Mouse (Mus musculus) hindbrain, embryonic 14.5 days (tissue): ENCODE data around the gene Iqcj. TPM values are rescaled to one million over a fixed set of nuclear protein-coding genes. Genes with fewer than 3 reads are reported as not detected.

Source experiments
- ATAC-seq: fragments of 200-750 bp; cut with Nextera tagmentation; 2 replicates; pipeline ENCODE4 v1.8.0; 2017; ENCODE audit warnings: moderate number of reproducible peaks, mild to moderate bottlenecking, moderate TSS enrichment, moderate library complexity; ENCODE audit not compliant: low FRiP score
- DNase-seq: peaks from one replicate; pipeline ENCODE4 v3.0.0-alpha.2; 2015; ENCODE audit warnings: low spot score
- H3K27ac ChIP-seq: fragments of 300-500 bp; sonication (generic); 2 replicates; pipeline ENCODE4 v1.5.1; 2014; ENCODE audit warnings: mild to moderate bottlenecking, moderate library complexity
- H3K27me3 ChIP-seq: fragments of 300-500 bp; sonication (generic); 2 replicates; pipeline ENCODE4 v1.6.1; 2014; ENCODE audit warnings: mild to moderate bottlenecking, low read length, mixed read lengths; ENCODE audit not compliant: control insufficient read depth, insufficient read depth
- H3K36me3 ChIP-seq: fragments of 300-500 bp; sonication (generic); replicated peaks from 2 replicates; pipeline ENCODE4 v1.6.1; 2014; ENCODE audit not compliant: control insufficient read depth, insufficient read depth
- H3K4me1 ChIP-seq: fragments of 300-500 bp; sonication (generic); replicated peaks from 2 replicates; pipeline ENCODE4 v1.6.1; 2014; ENCODE audit warnings: antibody characterized with exemption, low read length, mixed read lengths; ENCODE audit not compliant: control insufficient read depth, insufficient read depth
- H3K4me2 ChIP-seq: fragments of 300-500 bp; sonication (generic); replicated peaks from 2 replicates; pipeline ENCODE4 v1.6.1; 2014; ENCODE audit warnings: mild to moderate bottlenecking, moderate library complexity
- H3K4me3 ChIP-seq: fragments of 300-500 bp; sonication (generic); replicated peaks from 2 replicates; pipeline ENCODE4 v1.5.1; 2014; ENCODE audit warnings: mild to moderate bottlenecking, low read length
- H3K9ac ChIP-seq: fragments of 300-500 bp; sonication (generic); 2 replicates; pipeline ENCODE4 v1.6.1; 2014
- H3K9me3 ChIP-seq: fragments of 300-500 bp; sonication (generic); 2 replicates; pipeline ENCODE4 v1.6.1; 2016; ENCODE audit warnings: low read length; ENCODE audit not compliant: control insufficient read depth
- WGBS: fragments of 180-500 bp; shearing (Covaris S2); extraction: QIAGEN DNeasy Blood & Tissue Kit; methylation state at CpG from one replicate; pipeline ENCODE4 v1.1.7; 2014; 5-methylcytosine and 5-hydroxymethylcytosine counted together
- polyA plus RNA-seq: library from polyadenylated mRNA; unstranded; fragments of >200 nt; fragmentation: Nextera tagmentation; extraction: Ambion mirVana; gene quantifications from 2 replicates; pipeline ENCODE4 v1.2.1, GENCODE M21; 2014

The Iqcj gene
- 0.47 and 0.72 TPM in 2 replicates for polyA plus RNA-seq

GRCm38 (mm10) chr3:67892026-67892705, at the start of gene Iqcj, which contains the start of gene Iqschfp:
TSS of gene Iqcj (plus strand) at chr3:67892220.
TSS of gene Iqschfp (plus strand) at chr3:67892232.
- Histone ChIP-seq H3K9ac (peak within 1 kb of the TSS; percentile 55), H3K9me3 (no peaks in the 10 kb centered on the region), H3K4me2 (peak within 1 kb of the TSS; percentile 48), H3K36me3 (no peaks in the 10 kb centered on the region), H3K27me3 (no peaks in the 10 kb centered on the region), H3K4me1 (peaks cover 16% of the 10 kb centered on the region; the same call in 1 of the 2 replicates), H3K27ac (peak within 1 kb of the TSS; percentile 81), H3K4me3 (peak within 1 kb of the TSS; percentile 26)
- no peak for DNase-seq
- 36% methylated on average over 15 of the region's 15 CpGs for WGBS
- ATAC-seq = no peak

GRCm38 (mm10) chr3:67852397-67852796, 39.6 kb upstream of the Iqcj start:
- Histone ChIP-seq H3K36me3 (no peaks in the 10 kb centered on the region), H3K9me3 (no peaks in the 10 kb centered on the region), H3K4me2 (no peak overlapping the region), H3K27ac (no peak overlapping the region), H3K4me3 (no peak overlapping the region), H3K9ac (no peak overlapping the region), H3K27me3 (no peaks in the 10 kb centered on the region), H3K4me1 (no peaks in the 10 kb centered on the region)
- no peak for ATAC-seq
- no peak for DNase-seq
- 73% methylated on average over 5 of the region's 5 CpGs for WGBS

GRCm38 (mm10) chr3:67861524-67861923, 30.5 kb upstream of the Iqcj start:
- DNase-seq = no peak
- WGBS = 93% methylated on average over 3 of the region's 3 CpGs

GRCm38 (mm10) chr3:67867420-67868065, 24.5 kb upstream of the Iqcj start:
- Histone ChIP-seq H3K9me3 (no peaks in the 10 kb centered on the region), H3K27me3 (no peaks in the 10 kb centered on the region), H3K4me3 (no peak overlapping the region), H3K4me1 (no peaks in the 10 kb centered on the region), H3K27ac (peak overlapping the region; percentile 52; the same call in 1 of the 2 replicates), H3K36me3 (no peaks in the 10 kb centered on the region), H3K4me2 (no peak overlapping the region), H3K9ac (no peak overlapping the region)
- DNase-seq (no peak), ATAC-seq (no peak; the same call in 1 of the 2 replicates)
- WGBS = 48% methylated on average over 13 of the region's 13 CpGs

More at GRCm38 (mm10) chr3:67861524-67861923, 30.5 kb upstream of the Iqcj start:
- Histone ChIP-seq H3K27ac (no peak overlapping the region), H3K27me3 (no peaks in the 10 kb centered on the region), H3K4me3 (no peak overlapping the region), H3K9ac (no peak overlapping the region), H3K36me3 (no peaks in the 10 kb centered on the region), H3K9me3 (no peaks in the 10 kb centered on the region), H3K4me2 (no peak overlapping the region), H3K4me1 (no peaks in the 10 kb centered on the region)
- ATAC-seq = no peak

GRCm38 (mm10) chr3:67869424-67869823, 22.6 kb upstream of the Iqcj start:
- ATAC-seq (no peak), DNase-seq (no peak)
- H3K9me3 ChIP-seq = no peaks in the 10 kb centered on the region
- no peak overlapping the region for H3K9ac ChIP-seq
- H3K4me3 ChIP-seq = no peak overlapping the region
- no peak overlapping the region for H3K27ac ChIP-seq
- H3K4me1 ChIP-seq = no peaks in the 10 kb centered on the region
- WGBS = 63% methylated on average over 1 of the region's 1 CpGs
- no peaks in the 10 kb centered on the region for H3K27me3 ChIP-seq
- H3K4me2 ChIP-seq = no peak overlapping the region
- no peaks in the 10 kb centered on the region for H3K36me3 ChIP-seq

GRCm38 (mm10) chr3:67877253-67877652, 14.8 kb upstream of the Iqcj start:
- DNase-seq (no peak), ATAC-seq (no peak)
- WGBS = 89% methylated on average over 4 of the region's 4 CpGs
- no peak overlapping the region for H3K9ac ChIP-seq
- H3K9me3 ChIP-seq = no peaks in the 10 kb centered on the region
- H3K27ac ChIP-seq = no peak overlapping the region
- no peaks in the 10 kb centered on the region for H3K4me1 ChIP-seq
- H3K4me2 ChIP-seq = no peak overlapping the region
- no peaks in the 10 kb centered on the region for H3K36me3 ChIP-seq
- H3K27me3 ChIP-seq = no peaks in the 10 kb centered on the region
- no peak overlapping the region for H3K4me3 ChIP-seq

GRCm38 (mm10) chr3:67884335-67884734, 7.7 kb upstream of the Iqcj start:
- Histone ChIP-seq H3K36me3 (no peaks in the 10 kb centered on the region), H3K27me3 (no peaks in the 10 kb centered on the region), H3K4me1 (no peaks in the 10 kb centered on the region), H3K4me3 (no peak overlapping the region), H3K4me2 (no peak overlapping the region), H3K27ac (no peak overlapping the region), H3K9me3 (no peaks in the 10 kb centered on the region), H3K9ac (no peak overlapping the region)
- DNase-seq (no peak), ATAC-seq (no peak)
- 42% methylated on average over 3 of the region's 3 CpGs for WGBS

GRCm38 (mm10) chr3:67886176-67886575, 5.8 kb upstream of the Iqcj start:
- Histone ChIP-seq H3K4me3 (no peak overlapping the region), H3K4me2 (no peak overlapping the region), H3K36me3 (no peaks in the 10 kb centered on the region), H3K27me3 (no peaks in the 10 kb centered on the region), H3K27ac (no peak overlapping the region), H3K4me1 (0 out of 2 replicates have a peak, but pooled peaks cover under 1% of the 10 kb centered on the region), H3K9me3 (no peaks in the 10 kb centered on the region), H3K9ac (no peak overlapping the region)
- WGBS = 79% methylated on average over 1 of the region's 1 CpGs
- no peak for DNase-seq
- no peak for ATAC-seq

- Histone ChIP-seq H3K9me3 (no peaks in the 10 kb centered on the region), H3K4me2 (no peak overlapping the region), H3K27me3 (no peaks in the 10 kb centered on the region), H3K4me1 (peaks cover 5% of the 10 kb centered on the region; the same call in 1 of the 2 replicates), H3K4me3 (no peak overlapping the region), H3K27ac (no peak overlapping the region), H3K36me3 (no peaks in the 10 kb centered on the region), H3K9ac (no peak overlapping the region)
- DNase-seq = no peak
- ATAC-seq = no peak
Measured at GRCm38 (mm10) chr3:67887251-67887650, 4.8 kb upstream of the Iqcj start.
